Mouse (Mus musculus) heart, embryonic 12.5 days (tissue): ENCODE data around the gene 1110051M20Rik. TPM values are rescaled to one million over a fixed set of nuclear protein-coding genes. Genes with fewer than 3 reads are reported as not detected.

ENCODE experiments used
- ATAC-seq: fragments of 200-750 bp; cut with Nextera tagmentation; 2 replicates; pipeline ENCODE4 v1.8.0; 2017; ENCODE audit warnings: moderate TSS enrichment, moderate library complexity; ENCODE audit not compliant: insufficient number of reproducible peaks, low FRiP score
- H3K27ac ChIP-seq: fragments of 300-500 bp; sonication (generic); 2 replicates; pipeline ENCODE4 v1.5.1; 2016; ENCODE audit warnings: mild to moderate bottlenecking, moderate library complexity; ENCODE audit not compliant: poor library complexity, severe bottlenecking
- H3K27me3 ChIP-seq: fragments of 300-500 bp; sonication (generic); replicated peaks from 2 replicates; pipeline ENCODE4 v1.6.1; 2016; ENCODE audit warnings: mild to moderate bottlenecking, moderate library complexity
- H3K36me3 ChIP-seq: fragments of 300-500 bp; sonication (generic); 2 replicates; pipeline ENCODE4 v1.6.1; 2016; ENCODE audit warnings: mild to moderate bottlenecking, moderate library complexity
- H3K4me1 ChIP-seq: fragments of 300-500 bp; sonication (generic); replicated peaks from 2 replicates; pipeline ENCODE4 v1.6.1; 2016; ENCODE audit warnings: mild to moderate bottlenecking
- H3K4me2 ChIP-seq: fragments of 300-500 bp; sonication (generic); 2 replicates; pipeline ENCODE4 v1.6.1; 2016; ENCODE audit warnings: mild to moderate bottlenecking, moderate library complexity
- H3K4me3 ChIP-seq: fragments of 300-500 bp; sonication (generic); 2 replicates; pipeline ENCODE4 v1.5.1; 2016; ENCODE audit warnings: mild to moderate bottlenecking
- H3K9ac ChIP-seq: fragments of 300-500 bp; sonication (generic); 2 replicates; pipeline ENCODE4 v1.6.1; 2016; ENCODE audit warnings: mild to moderate bottlenecking, moderate library complexity
- H3K9me3 ChIP-seq: fragments of 300-500 bp; sonication (generic); replicated peaks from 2 replicates; pipeline ENCODE4 v1.6.1; 2016; ENCODE audit warnings: mild to moderate bottlenecking, moderate library complexity
- WGBS: fragments of 180-500 bp; shearing (Covaris S2); methylation state at CpG from one replicate; pipeline ENCODE4 v1.1.7; 2016; 5-methylcytosine and 5-hydroxymethylcytosine counted together
- polyA plus RNA-seq: library from polyadenylated mRNA; unstranded; fragments of >200 nt; fragmentation: Nextera tagmentation; extraction: Ambion mirVana; gene quantifications from 2 replicates; pipeline ENCODE4 v1.2.1, GENCODE M21; 2016

The 1110051M20Rik gene
- polyA plus RNA-seq, 1 experiment from 2014 or later = 35.7 TPM

- Histone ChIP-seq H3K27ac (no peak overlapping the region), H3K4me3 (no peak overlapping the region), H3K9ac (no peak overlapping the region), H3K27me3 (no peaks in the 10 kb centered on the region), H3K4me1 (peaks cover 17% of the 10 kb centered on the region), H3K36me3 (peaks cover 69% of the 10 kb centered on the region), H3K9me3 (no peaks in the 10 kb centered on the region), H3K4me2 (no peak overlapping the region)
- WGBS = 72% methylated on average over 12 of the region's 12 CpGs
- no peak for ATAC-seq
Observed at GRCm38 (mm10) chr2:91474358-91474757, 29.9 kb upstream of the 1110051M20Rik start.

GRCm38 (mm10) chr2:91470055-91470647 is 25.6 kb upstream of the 1110051M20Rik start:
- ATAC-seq = no peak
- H3K4me2 ChIP-seq = no peak overlapping the region
- H3K9ac ChIP-seq = peak overlapping the region; percentile 30; the same call in 1 of the 2 replicates
- no peaks in the 10 kb centered on the region for H3K9me3 ChIP-seq
- peaks cover 32% of the 10 kb centered on the region for H3K36me3 ChIP-seq
- no peak overlapping the region for H3K4me3 ChIP-seq
- H3K27ac ChIP-seq = no peak overlapping the region
- 30% methylated on average over 7 of the region's 7 CpGs for WGBS
- peaks cover 21% of the 10 kb centered on the region for H3K4me1 ChIP-seq
- no peaks in the 10 kb centered on the region for H3K27me3 ChIP-seq

GRCm38 (mm10) chr2:91467613-91468012 is 23.1 kb upstream of the 1110051M20Rik start:
- Histone ChIP-seq H3K4me1 (peaks cover 30% of the 10 kb centered on the region), H3K36me3 (peaks cover 6% of the 10 kb centered on the region; the same call in 1 of the 2 replicates), H3K4me2 (no peak overlapping the region), H3K9ac (no peak overlapping the region), H3K27me3 (no peaks in the 10 kb centered on the region), H3K4me3 (no peak overlapping the region), H3K9me3 (no peaks in the 10 kb centered on the region), H3K27ac (peak overlapping the region; percentile 10; the same call in 1 of the 2 replicates)
- no peak for ATAC-seq
- WGBS = 71% methylated on average over 8 of the region's 8 CpGs

GRCm38 (mm10) chr2:91465934-91466333 is 21.4 kb upstream of the 1110051M20Rik start:
- Histone ChIP-seq H3K9me3 (no peaks in the 10 kb centered on the region), H3K9ac (no peak overlapping the region), H3K4me1 (peaks cover 46% of the 10 kb centered on the region), H3K4me3 (no peak overlapping the region), H3K27me3 (no peaks in the 10 kb centered on the region), H3K27ac (no peak overlapping the region), H3K4me2 (no peak overlapping the region), H3K36me3 (no peaks in the 10 kb centered on the region)
- 76% methylated on average over 3 of the region's 3 CpGs for WGBS
- no peak for ATAC-seq

DNA sequence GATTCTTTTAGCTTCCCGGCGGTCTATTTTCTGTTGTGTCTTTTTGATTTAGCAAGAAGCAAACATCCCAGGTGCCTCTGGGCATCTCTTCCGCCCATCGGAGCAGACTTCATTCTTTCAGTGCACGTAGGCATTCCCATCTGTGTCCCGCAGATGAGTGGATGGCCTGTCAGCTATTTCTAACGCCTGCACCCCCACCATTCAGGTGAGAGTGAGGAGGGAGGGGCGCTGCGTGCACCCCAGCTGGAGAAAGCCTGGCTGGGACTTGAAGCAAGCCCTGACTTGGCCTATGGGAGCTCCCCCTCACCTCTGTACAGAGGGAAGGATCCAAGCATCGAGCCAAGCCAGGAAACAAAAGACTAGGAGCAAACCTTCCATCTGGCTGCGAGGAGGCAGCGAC is 18.2 kb upstream of the 1110051M20Rik start:
- Histone ChIP-seq H3K9ac (peak overlapping the region; percentile 49; the same call in 1 of the 2 replicates), H3K27ac (no peak overlapping the region), H3K4me1 (peaks cover 48% of the 10 kb centered on the region), H3K4me3 (0 out of 2 replicates have a peak overlapping the region, but pooled peaks have one; percentile 8), H3K27me3 (no peaks in the 10 kb centered on the region), H3K36me3 (no peaks in the 10 kb centered on the region), H3K4me2 (peak overlapping the region; percentile 50), H3K9me3 (0 out of 2 replicates have a peak, but pooled peaks cover 3% of the 10 kb centered on the region)
- no peak for ATAC-seq
- 20% methylated on average over 12 of the region's 12 CpGs for WGBS

- Histone ChIP-seq H3K36me3 (no peaks in the 10 kb centered on the region), H3K4me2 (peak overlapping the region; percentile 50), H3K9ac (no peak overlapping the region), H3K27ac (peak overlapping the region; percentile 78; the same call in 1 of the 2 replicates), H3K27me3 (no peaks in the 10 kb centered on the region), H3K9me3 (0 out of 2 replicates have a peak, but pooled peaks cover 3% of the 10 kb centered on the region), H3K4me3 (no peak overlapping the region), H3K4me1 (peaks cover 43% of the 10 kb centered on the region)
- WGBS = 12% methylated on average over 2 of the region's 2 CpGs
- ATAC-seq = no peak
Observed at GRCm38 (mm10) chr2:91462196-91462595, 17.7 kb upstream of the 1110051M20Rik start.

DNA sequence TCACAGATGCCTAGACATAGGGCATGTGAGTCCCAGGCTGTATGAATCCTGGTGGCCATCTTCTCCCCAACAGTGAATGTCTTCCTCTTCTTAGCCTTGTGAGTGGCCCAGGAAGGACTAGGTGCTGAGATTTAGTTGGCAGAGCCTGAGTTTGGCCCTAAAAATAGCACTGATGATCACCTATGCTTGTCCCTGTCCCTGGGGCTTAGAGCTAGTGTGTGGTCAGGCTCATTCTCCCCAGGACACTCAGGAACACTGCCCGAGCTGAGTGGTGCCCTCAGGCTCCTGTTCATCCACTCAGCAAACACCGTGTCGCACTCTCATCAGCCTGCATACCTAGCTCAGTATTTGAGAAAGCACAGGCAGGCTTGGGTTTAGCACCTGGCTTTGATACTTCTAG is 16.8 kb upstream of the 1110051M20Rik start:
- Histone ChIP-seq H3K4me1 (peaks cover 41% of the 10 kb centered on the region), H3K9ac (0 out of 2 replicates have a peak overlapping the region, but pooled peaks have one; percentile 33), H3K4me2 (peak overlapping the region; percentile 23), H3K9me3 (0 out of 2 replicates have a peak, but pooled peaks cover 3% of the 10 kb centered on the region), H3K27ac (peak overlapping the region; percentile 78), H3K4me3 (no peak overlapping the region), H3K36me3 (no peaks in the 10 kb centered on the region), H3K27me3 (no peaks in the 10 kb centered on the region)
- 38% methylated on average over 3 of the region's 3 CpGs for WGBS
- ATAC-seq = no peak

DNA sequence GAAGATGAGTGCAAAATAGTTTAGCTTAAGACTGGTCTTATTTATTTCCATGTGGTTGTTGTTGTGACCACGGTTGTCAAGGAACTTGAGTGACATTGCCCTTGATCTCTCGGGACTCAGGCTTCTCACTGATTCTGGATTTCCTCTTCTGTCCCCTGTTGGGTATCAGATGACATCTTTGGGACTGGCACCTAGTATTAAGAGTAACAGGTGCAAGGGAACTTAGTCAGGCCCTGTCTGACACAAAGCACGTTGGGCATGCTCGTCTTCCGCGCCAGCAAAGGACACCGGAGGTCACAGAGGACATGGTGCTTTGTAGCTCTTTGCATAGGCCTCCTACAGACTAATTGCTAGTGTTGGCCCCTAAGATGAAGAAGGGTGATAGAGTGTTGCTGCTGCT is 16.3 kb upstream of the 1110051M20Rik start:
- H3K36me3 ChIP-seq = no peaks in the 10 kb centered on the region
- ATAC-seq = no peak
- no peaks in the 10 kb centered on the region for H3K27me3 ChIP-seq
- WGBS = 54% methylated on average over 7 of the region's 7 CpGs
- no peak overlapping the region for H3K9ac ChIP-seq
- H3K4me1 ChIP-seq = peaks cover 41% of the 10 kb centered on the region
- no peak overlapping the region for H3K4me3 ChIP-seq
- H3K27ac ChIP-seq = peak overlapping the region; percentile 78; the same call in 1 of the 2 replicates
- 0 out of 2 replicates have a peak, but pooled peaks cover 3% of the 10 kb centered on the region for H3K9me3 ChIP-seq
- H3K4me2 ChIP-seq = no peak overlapping the region

DNA sequence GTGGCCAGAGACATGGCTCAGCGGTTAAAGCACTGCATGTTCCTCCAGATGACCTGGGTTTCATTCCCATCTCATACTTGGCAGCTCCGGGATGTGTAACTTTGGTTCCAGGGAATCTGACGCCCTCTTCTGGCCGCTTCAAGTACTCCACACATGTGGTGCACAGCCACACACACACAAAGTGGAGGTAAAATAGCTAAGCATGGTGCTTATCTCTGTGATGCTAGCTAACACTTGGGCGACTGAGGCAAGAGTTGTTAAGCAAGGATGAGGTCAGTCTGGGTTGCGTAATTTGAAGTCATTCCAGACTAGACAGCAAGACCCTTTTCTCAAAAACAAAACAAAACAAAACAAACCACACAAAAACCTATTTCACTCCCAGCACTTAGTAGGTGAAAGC is 15.6 kb upstream of the 1110051M20Rik start:
- Histone ChIP-seq H3K4me3 (no peak overlapping the region), H3K4me2 (peak overlapping the region; percentile 83; the same call in 1 of the 2 replicates), H3K9me3 (0 out of 2 replicates have a peak, but pooled peaks cover 3% of the 10 kb centered on the region), H3K27me3 (no peaks in the 10 kb centered on the region), H3K4me1 (peaks cover 41% of the 10 kb centered on the region), H3K9ac (no peak overlapping the region), H3K27ac (no peak overlapping the region), H3K36me3 (no peaks in the 10 kb centered on the region)
- ATAC-seq = no peak
- 88% methylated on average over 6 of the region's 6 CpGs for WGBS

GRCm38 (mm10) chr2:91458673-91459391 is 14.3 kb upstream of the 1110051M20Rik start:
- peaks cover 41% of the 10 kb centered on the region for H3K4me1 ChIP-seq
- 0 out of 2 replicates have a peak, but pooled peaks cover 3% of the 10 kb centered on the region for H3K9me3 ChIP-seq
- peak overlapping the region; percentile 84 for H3K4me3 ChIP-seq
- H3K27ac ChIP-seq = peak overlapping the region; percentile 92
- peak; percentile 33; the same call in 1 of the 2 replicates for ATAC-seq
- peak overlapping the region; percentile 83 for H3K4me2 ChIP-seq
- H3K27me3 ChIP-seq = no peaks in the 10 kb centered on the region
- under 1% methylated on average over 32 of the region's 32 CpGs for WGBS
- H3K36me3 ChIP-seq = no peaks in the 10 kb centered on the region
- H3K9ac ChIP-seq = peak overlapping the region; percentile 91

GRCm38 (mm10) chr2:91458252-91458672 is 13.8 kb upstream of the 1110051M20Rik start:
- peak overlapping the region; percentile 91 for H3K9ac ChIP-seq
- peaks cover 40% of the 10 kb centered on the region for H3K4me1 ChIP-seq
- H3K9me3 ChIP-seq = 0 out of 2 replicates have a peak, but pooled peaks cover 3% of the 10 kb centered on the region
- no peaks in the 10 kb centered on the region for H3K27me3 ChIP-seq
- WGBS = 0% methylated on average over 21 of the region's 21 CpGs
- peak overlapping the region; percentile 83 for H3K4me2 ChIP-seq
- no peaks in the 10 kb centered on the region for H3K36me3 ChIP-seq
- H3K27ac ChIP-seq = peak overlapping the region; percentile 92
- H3K4me3 ChIP-seq = peak overlapping the region; percentile 84
- no peak for ATAC-seq
